Mouse (Mus musculus) liver, embryonic 11.5 days (tissue): ENCODE data around the gene Fndc8. TPM values are rescaled to one million over a fixed set of nuclear protein-coding genes. Genes with fewer than 3 reads are reported as not detected.

Experiments used
- ATAC-seq: fragments of 200-750 bp; cut with Nextera tagmentation; replicated peaks from 2 replicates; pipeline ENCODE4 v1.8.0; 2017; ENCODE audit warnings: moderate number of reproducible peaks, mild to moderate bottlenecking, moderate TSS enrichment, moderate library complexity; ENCODE audit not compliant: low FRiP score
- DNase-seq: peaks from one replicate; pipeline ENCODE4 v3.0.0-alpha.2; 2017; ENCODE audit warnings: low spot score
- H3K27ac ChIP-seq: fragments of 300-500 bp; sonication (generic); 2 replicates; pipeline ENCODE4 v1.5.1; 2014; ENCODE audit warnings: mild to moderate bottlenecking, low read depth, low read length, control low read depth
- H3K27me3 ChIP-seq: fragments of 300-500 bp; sonication (generic); replicated peaks from 2 replicates; pipeline ENCODE4 v1.6.1; 2014; ENCODE audit warnings: low read length, mixed read lengths; ENCODE audit not compliant: control insufficient read depth, insufficient read depth
- H3K36me3 ChIP-seq: fragments of 300-500 bp; sonication (generic); 2 replicates; pipeline ENCODE4 v1.6.1; 2014; ENCODE audit warnings: mild to moderate bottlenecking, low read length, moderate library complexity, mixed read lengths; ENCODE audit not compliant: control insufficient read depth, insufficient read depth
- H3K4me1 ChIP-seq: fragments of 300-500 bp; sonication (generic); replicated peaks from 2 replicates; pipeline ENCODE4 v1.6.1; 2014; ENCODE audit warnings: low read length, mixed read lengths; ENCODE audit not compliant: control insufficient read depth, insufficient read depth
- H3K4me2 ChIP-seq: fragments of 300-500 bp; sonication (generic); 2 replicates; pipeline ENCODE4 v1.6.1; 2014; ENCODE audit warnings: mild to moderate bottlenecking, control low read depth, moderate library complexity
- H3K4me3 ChIP-seq: fragments of 300-500 bp; sonication (generic); 2 replicates; pipeline ENCODE4 v1.5.1; 2014; ENCODE audit warnings: low read depth, low read length, control low read depth
- H3K9ac ChIP-seq: fragments of 300-500 bp; sonication (generic); 2 replicates; pipeline ENCODE4 v1.6.1; 2014; ENCODE audit warnings: low read depth, low read length, control low read depth
- H3K9me3 ChIP-seq: fragments of 300-500 bp; sonication (generic); 2 replicates; pipeline ENCODE4 v1.6.1; 2016; ENCODE audit warnings: low read length, inconsistent platforms, mixed read lengths; ENCODE audit not compliant: control insufficient read depth
- WGBS: fragments of 180-500 bp; shearing (Covaris S2); extraction: QIAGEN DNeasy Blood & Tissue Kit; methylation state at CpG from one replicate; pipeline ENCODE4 v1.1.7; 2014; 5-methylcytosine and 5-hydroxymethylcytosine counted together
- polyA plus RNA-seq: library from polyadenylated mRNA; unstranded; fragments of >200 nt; fragmentation: Nextera tagmentation; extraction: Ambion mirVana; gene quantifications from 2 replicates; pipeline ENCODE4 v1.2.1, GENCODE M21; 2014

The Fndc8 gene
- polyA plus RNA-seq, 1 experiment from 2014 or later: 0.15 TPM

- H3K4me2 ChIP-seq: peak overlapping the region; percentile 45
- peak; percentile 53 for ATAC-seq
Measured at GRCm38 (mm10) chr11:82874924-82875323, 17.0 kb upstream of the Fndc8 start.

DNA sequence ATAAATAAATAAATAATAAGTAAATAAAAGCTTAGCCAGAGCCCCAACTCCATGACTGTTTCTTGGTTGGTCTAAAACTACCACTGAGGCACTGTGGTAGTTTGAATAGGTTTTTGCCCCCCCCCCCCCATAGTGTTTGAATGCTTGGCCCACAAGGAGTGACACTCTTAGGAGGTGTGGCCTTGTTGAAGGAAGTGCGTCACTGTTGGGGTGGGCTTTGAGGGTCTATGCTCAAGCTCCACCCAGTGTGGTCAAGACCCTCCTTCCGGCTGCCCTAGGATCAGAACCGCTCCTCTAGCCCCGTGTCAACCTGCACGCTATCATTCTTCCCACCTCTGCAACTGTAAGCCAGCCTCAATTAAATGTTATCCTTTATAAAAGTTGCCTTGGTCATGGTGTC is 16.3 kb upstream of the Fndc8 start:
- Histone ChIP-seq H3K4me2 (no peak overlapping the region), H3K9ac (no peak overlapping the region), H3K27me3 (no peaks in the 10 kb centered on the region), H3K36me3 (no peaks in the 10 kb centered on the region), H3K4me3 (no peak overlapping the region), H3K27ac (no peak overlapping the region), H3K4me1 (no peaks in the 10 kb centered on the region), H3K9me3 (no peaks in the 10 kb centered on the region)
- DNase-seq: no peak
- 88% methylated on average over 5 of the region's 5 CpGs for WGBS
- no peak for ATAC-seq

More at GRCm38 (mm10) chr11:82874924-82875323, 17.0 kb upstream of the Fndc8 start:
- Histone ChIP-seq H3K4me1 (no peaks in the 10 kb centered on the region), H3K4me3 (no peak overlapping the region), H3K9me3 (no peaks in the 10 kb centered on the region), H3K9ac (no peak overlapping the region), H3K27ac (0 out of 2 replicates have a peak overlapping the region, but pooled peaks have one; percentile 13), H3K36me3 (no peaks in the 10 kb centered on the region), H3K27me3 (no peaks in the 10 kb centered on the region)
- DNase-seq: no peak
- WGBS: 31% methylated on average over 5 of the region's 5 CpGs

DNA sequence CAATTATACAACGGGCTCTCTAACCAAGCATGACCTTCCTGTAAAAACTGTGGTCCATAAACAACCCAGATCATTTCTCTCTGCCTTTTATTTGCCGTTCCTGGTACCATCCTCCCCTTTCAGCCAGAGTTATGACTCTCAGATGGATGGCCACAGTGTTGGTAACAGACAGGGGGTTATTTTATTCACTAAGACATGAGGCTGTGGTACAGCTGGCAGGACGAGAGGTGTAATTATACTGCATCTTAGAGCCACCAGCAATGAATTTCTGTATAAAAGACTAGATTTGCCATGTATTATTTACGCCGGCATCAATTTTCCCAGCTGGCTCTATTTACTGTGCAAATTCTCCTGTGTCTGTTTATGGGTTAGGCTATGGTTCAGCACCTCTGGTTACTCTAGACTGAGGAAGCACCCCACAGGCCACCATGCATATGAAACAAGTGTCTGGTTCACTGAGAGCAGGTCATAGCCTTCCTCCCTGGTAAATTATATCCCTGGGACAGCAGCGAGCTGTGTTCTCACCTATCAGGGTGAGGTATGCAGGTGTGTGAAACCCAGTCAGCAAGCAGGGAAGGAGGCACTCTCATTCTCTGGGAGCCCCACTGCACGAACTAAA is 14.1 kb upstream of the Fndc8 start:
- no peak overlapping the region for H3K4me2 ChIP-seq
- H3K4me3 ChIP-seq: no peak overlapping the region
- ATAC-seq (no peak), DNase-seq (no peak)
- H3K27ac ChIP-seq: no peak overlapping the region
- H3K36me3 ChIP-seq: no peaks in the 10 kb centered on the region
- WGBS: 87% methylated on average over 7 of the region's 7 CpGs
- no peaks in the 10 kb centered on the region for H3K9me3 ChIP-seq
- no peaks in the 10 kb centered on the region for H3K4me1 ChIP-seq
- no peaks in the 10 kb centered on the region for H3K27me3 ChIP-seq
- H3K9ac ChIP-seq: no peak overlapping the region

DNA sequence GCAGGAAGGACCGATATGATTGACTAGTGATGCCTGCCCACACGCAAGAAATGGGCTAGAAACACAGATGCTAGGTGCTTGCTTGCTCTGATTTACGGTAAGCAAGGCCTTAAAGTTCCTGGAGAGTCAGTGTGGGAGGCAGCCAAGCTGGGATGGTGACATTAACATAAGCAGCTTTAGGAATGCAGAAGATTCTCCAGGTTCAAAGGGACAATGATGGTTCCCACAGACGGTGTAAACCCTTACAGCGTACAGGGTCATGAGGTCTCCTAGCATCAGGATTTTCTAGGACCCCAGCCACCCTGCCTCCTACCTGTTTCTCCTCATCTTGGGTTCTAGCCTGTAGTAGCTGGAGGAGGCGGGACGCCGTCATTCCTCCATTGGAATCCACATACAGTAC is 8.7 kb upstream of the Fndc8 start:
- H3K9ac ChIP-seq: no peak overlapping the region
- H3K36me3 ChIP-seq: no peaks in the 10 kb centered on the region
- WGBS: 76% methylated on average over 8 of the region's 8 CpGs
- H3K27me3 ChIP-seq: no peaks in the 10 kb centered on the region
- H3K4me2 ChIP-seq: no peak overlapping the region
- DNase-seq (no peak), ATAC-seq (no peak)
- H3K27ac ChIP-seq: no peak overlapping the region
- no peak overlapping the region for H3K4me3 ChIP-seq
- H3K4me1 ChIP-seq: peaks cover under 1% of the 10 kb centered on the region; the same call in 1 of the 2 replicates
- no peaks in the 10 kb centered on the region for H3K9me3 ChIP-seq

DNA sequence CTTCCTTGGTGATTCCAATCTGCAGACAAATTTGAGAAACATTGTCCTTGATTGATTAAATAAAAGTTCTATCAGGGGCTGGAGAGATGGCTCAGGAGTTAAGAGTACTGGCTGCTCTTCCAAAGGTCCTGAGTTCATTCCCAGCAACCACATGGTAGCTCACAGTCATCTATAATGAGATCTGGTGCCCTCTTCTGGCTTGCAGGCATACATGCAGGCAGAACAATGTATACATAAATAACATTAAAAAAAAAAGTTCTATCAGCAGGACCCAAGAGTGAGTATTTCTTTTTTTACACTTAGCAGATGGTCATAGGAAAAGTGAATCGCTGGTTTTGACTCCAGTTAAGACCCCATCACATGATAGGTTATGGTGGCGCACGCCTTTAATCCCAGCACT is 5.4 kb upstream of the Fndc8 start:
- DNase-seq (no peak), ATAC-seq (no peak)
- H3K4me3 ChIP-seq: no peak overlapping the region
- H3K9ac ChIP-seq: no peak overlapping the region
- H3K9me3 ChIP-seq: no peaks in the 10 kb centered on the region
- peaks cover 8% of the 10 kb centered on the region; the same call in 1 of the 2 replicates for H3K4me1 ChIP-seq
- WGBS: 79% methylated on average over 3 of the region's 3 CpGs
- H3K27ac ChIP-seq: no peak overlapping the region
- H3K4me2 ChIP-seq: no peak overlapping the region
- H3K36me3 ChIP-seq: no peaks in the 10 kb centered on the region
- no peaks in the 10 kb centered on the region; the same call in 1 of the 2 replicates for H3K27me3 ChIP-seq

GRCm38 (mm10) chr11:82888491-82888946 is 3.4 kb upstream of the Fndc8 start:
- Histone ChIP-seq H3K27ac (no peak overlapping the region), H3K36me3 (no peaks in the 10 kb centered on the region), H3K9ac (peak overlapping the region; percentile 16; the same call in 1 of the 2 replicates), H3K4me1 (peaks cover 8% of the 10 kb centered on the region; the same call in 1 of the 2 replicates), H3K4me3 (no peak overlapping the region), H3K9me3 (no peaks in the 10 kb centered on the region), H3K4me2 (peak overlapping the region; percentile 95), H3K27me3 (peaks cover 4% of the 10 kb centered on the region)
- WGBS: 65% methylated on average over 10 of the region's 10 CpGs
- DNase-seq (no peak), ATAC-seq (no peak)

DNA sequence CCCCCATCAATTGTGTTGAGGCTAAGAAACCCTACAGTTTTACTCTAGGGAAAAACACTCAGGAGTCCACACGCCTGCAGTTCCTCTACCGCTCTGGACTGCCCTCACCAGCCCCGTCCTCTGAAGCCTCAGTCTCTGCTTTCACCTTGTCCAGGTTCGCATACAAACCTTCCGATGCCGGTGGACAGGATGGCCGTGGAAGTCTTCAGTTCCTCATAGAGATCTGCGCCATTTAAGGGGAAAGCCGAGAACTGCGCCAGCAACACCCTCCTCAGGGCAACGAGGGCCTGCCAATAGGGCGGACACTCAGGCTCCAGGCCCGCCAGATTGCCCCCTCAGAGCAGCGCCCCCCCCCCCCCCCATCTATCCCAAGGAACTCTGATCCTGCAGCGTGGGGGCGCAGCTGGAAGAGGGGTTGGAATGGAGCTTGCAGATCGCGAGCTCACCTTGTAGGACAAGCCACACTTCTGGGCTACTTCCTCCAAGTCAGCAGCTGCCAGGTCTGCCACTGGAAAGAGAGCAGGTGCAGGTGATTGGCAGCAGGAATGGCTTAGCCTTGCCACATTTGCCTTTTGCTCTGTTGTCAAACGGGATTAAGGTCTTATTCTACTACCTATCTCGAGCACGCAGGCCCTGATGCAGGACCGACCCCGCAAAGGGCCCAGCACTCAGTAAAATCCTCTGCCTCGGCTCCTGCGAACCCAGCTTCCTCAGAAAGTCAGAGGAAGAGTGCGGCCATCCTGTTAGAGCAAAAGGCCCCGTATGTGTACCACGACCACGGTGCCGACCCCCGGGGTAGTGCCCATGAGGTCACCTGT is 2.2 kb upstream of the Fndc8 start:
- peak overlapping the region; percentile 75 for H3K9ac ChIP-seq
- peaks cover 4% of the 10 kb centered on the region for H3K27me3 ChIP-seq
- no peaks in the 10 kb centered on the region for H3K36me3 ChIP-seq
- H3K4me3 ChIP-seq: peak overlapping the region; percentile 68
- 4% methylated on average over 31 of the region's 31 CpGs for WGBS
- H3K4me1 ChIP-seq: peaks cover 8% of the 10 kb centered on the region; the same call in 1 of the 2 replicates
- DNase-seq (no peak), ATAC-seq (peak; percentile 60)
- no peaks in the 10 kb centered on the region for H3K9me3 ChIP-seq
- peak overlapping the region; percentile 21 for H3K27ac ChIP-seq
- peak overlapping the region; percentile 95 for H3K4me2 ChIP-seq

DNA sequence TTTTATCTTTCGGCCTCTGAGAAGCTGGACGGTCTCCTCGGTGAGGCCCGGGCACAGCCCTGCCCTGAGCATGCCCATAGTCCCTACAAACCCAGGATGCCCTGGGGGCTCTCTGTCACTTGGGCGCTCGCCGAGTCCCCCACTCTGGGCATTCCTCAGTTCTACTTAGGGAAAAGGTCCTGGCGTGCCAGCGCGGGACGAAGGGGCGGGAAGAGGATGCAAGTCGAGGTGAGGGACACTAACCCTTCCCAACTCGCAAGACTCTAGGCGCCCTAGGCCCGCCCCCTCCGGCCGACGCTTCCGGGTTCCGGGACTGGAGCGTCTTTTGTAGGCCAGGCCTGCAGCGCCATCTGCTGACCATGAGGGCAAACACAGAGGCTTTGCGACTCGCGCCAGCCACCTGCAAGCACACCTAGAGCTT is 1.6 kb upstream of the Fndc8 start, which contains the start of gene Rad51d:
Gene Rad51d (minus strand): TSS at position 273 of the 421 bp plus-strand sequence.
- H3K9ac ChIP-seq: peak within 1 kb of the TSS; percentile 75
- DNase-seq (peak; percentile 95), ATAC-seq (peak; percentile 90)
- peaks cover 4% of the 10 kb centered on the region for H3K27me3 ChIP-seq
- H3K27ac ChIP-seq: peak within 1 kb of the TSS; percentile 21
- WGBS: 1% methylated on average over 26 of the region's 26 CpGs
- peak within 1 kb of the TSS; percentile 68 for H3K4me3 ChIP-seq
- no peaks in the 10 kb centered on the region for H3K36me3 ChIP-seq
- no peaks in the 10 kb centered on the region for H3K9me3 ChIP-seq
- peaks cover 8% of the 10 kb centered on the region; the same call in 1 of the 2 replicates for H3K4me1 ChIP-seq
- H3K4me2 ChIP-seq: peak within 1 kb of the TSS; percentile 95
